11 mouse cellular contexts compared by ENCODE assay signal in the genomic region with DNA sequence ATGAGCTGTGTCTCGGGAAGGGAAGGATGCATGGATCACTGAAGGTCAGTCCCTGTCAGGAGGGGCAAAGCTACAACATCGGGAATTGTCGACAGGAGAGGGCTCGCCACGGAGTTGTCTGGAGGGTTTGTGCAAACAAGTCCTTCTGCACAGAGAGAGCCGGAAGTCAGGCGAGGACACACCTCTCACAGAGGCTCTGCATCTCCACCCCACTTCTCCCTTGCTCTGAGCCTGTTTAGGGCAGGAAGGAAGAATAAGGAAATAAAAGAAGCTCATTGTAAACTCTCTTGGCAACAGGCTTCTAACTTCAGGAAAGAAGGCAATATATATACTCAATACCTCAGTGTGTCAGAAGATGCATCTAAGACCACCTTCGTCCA.
A peak's percentile ranks its signal among the peaks of the same experiment; 100 is the strongest.
DNase-seq lines count a peak whose midpoint lies in the region; ATAC-seq and TF ChIP-seq lines count a peak whose summit lies in the region.
"Had no signal": no experiment of that assay in that cellular context is flagged by ENCODE, and none has a peak within 500 bp of the region (broad histone marks: within the 10 kb centered on the region; RNA-seq: fewer than 3 reads in every experiment).

No protein-coding gene starts in this region.

- peak overlapping the region; percentile 50 for H3K4me2 ChIP-seq in lung, embryonic 15.5 days
- peak overlapping the region; percentile 48 for H3K4me2 ChIP-seq in intestine, embryonic 16.5 days (ENCODE audit: low read depth, low read length)
- peak overlapping the region; percentile 46 for H3K4me2 ChIP-seq in stomach, postnatal 0 days (replicated peaks; ENCODE audit: low read depth)
- no peak overlapping the region for H3K4me2 ChIP-seq in forebrain, postnatal 0 days (ENCODE audit: low read depth)

- no peak overlapping the region for H3K9ac ChIP-seq in lung, embryonic 15.5 days
- no peak overlapping the region for H3K9ac ChIP-seq in intestine, embryonic 16.5 days (ENCODE audit: low read depth, low read length)
- H3K9ac ChIP-seq in stomach, postnatal 0 days (ENCODE audit: low read length), result no peak overlapping the region; the same call in 1 of the 2 replicates
- H3K9ac ChIP-seq in forebrain, postnatal 0 days, result no peak overlapping the region

- intact Hi-C loops in heart, postnatal 14 days (cut with DNase I), result loop anchor here (10.0 kb wide), 1 partner anchor 236 kb away; a partner anchor contains a TSS

- no peak for ATAC-seq in lung, embryonic 15.5 days (ENCODE audit: borderline replicate concordance, extremely low read depth, low FRiP score, low TSS enrichment)
- ATAC-seq in intestine, embryonic 16.5 days, result peak; percentile 76
- 0 out of 2 replicates have a peak, but pooled peaks have one; percentile 54 for ATAC-seq in stomach, postnatal 0 days (ENCODE audit: low FRiP score, low TSS enrichment)
- no peak for ATAC-seq in forebrain, postnatal 0 days

- 49% methylated on average over 8 of the region's 8 CpGs for WGBS in heart, embryonic 10.5 days
- WGBS in lung, embryonic 15.5 days, result 10% methylated on average over 8 of the region's 8 CpGs
- WGBS in intestine, embryonic 16.5 days, result 27% methylated on average over 8 of the region's 8 CpGs
- 22% methylated on average over 8 of the region's 8 CpGs for WGBS in stomach, postnatal 0 days
- 79% methylated on average over 8 of the region's 8 CpGs for WGBS in forebrain, postnatal 0 days

- no peaks in the 10 kb centered on the region for H3K4me1 ChIP-seq in heart, embryonic 10.5 days
- H3K4me1 ChIP-seq in lung, embryonic 15.5 days, result peaks cover 15% of the 10 kb centered on the region
- H3K4me1 ChIP-seq in intestine, embryonic 16.5 days (ENCODE audit: control insufficient read depth, insufficient read depth, low read length), result peaks cover 12% of the 10 kb centered on the region; the same call in 1 of the 2 replicates
- H3K4me1 ChIP-seq in stomach, postnatal 0 days (replicated peaks; ENCODE audit: control insufficient read depth, insufficient read depth), result no peaks in the 10 kb centered on the region
- no peaks in the 10 kb centered on the region for H3K4me1 ChIP-seq in forebrain, postnatal 0 days (ENCODE audit: insufficient read depth)
- H3K4me1 ChIP-seq: megakaryocyte, embryonic 14.5 days had no signal

- H3K9me3 ChIP-seq in heart, embryonic 10.5 days, result no peaks in the 10 kb centered on the region
- no peaks in the 10 kb centered on the region for H3K9me3 ChIP-seq in lung, embryonic 15.5 days
- no peaks in the 10 kb centered on the region for H3K9me3 ChIP-seq in intestine, embryonic 16.5 days (ENCODE audit: control insufficient read depth, low read length)
- no peaks in the 10 kb centered on the region for H3K9me3 ChIP-seq in stomach, postnatal 0 days (ENCODE audit: control insufficient read depth, low read length)
- H3K9me3 ChIP-seq in forebrain, postnatal 0 days (ENCODE audit: low read length), result no peaks in the 10 kb centered on the region

- TF ChIP-seq EP300 in stomach, postnatal 0 days (optimal IDR thresholded peaks at IDR 0.05), result no peak

- no peak for DNase-seq in heart, embryonic 10.5 days (ENCODE audit: low spot score)
- no peak for DNase-seq in heart, postnatal 14 days
- DNase-seq in lung, postnatal 25 days (ENCODE audit: low spot score), result no peak
- DNase-seq in stomach, postnatal 0 days (ENCODE audit: low spot score), result peak; percentile 27
- no peak for DNase-seq in frontal cortex, postnatal 10 days (ENCODE audit: low spot score in 2 of 2)
- no peak for DNase-seq in forebrain, postnatal 0 days
- DNase-seq: gastrocnemius, postnatal 36 days; kidney, postnatal 36 days had no signal

- H3K36me3 ChIP-seq in heart, embryonic 10.5 days, result no peaks in the 10 kb centered on the region
- H3K36me3 ChIP-seq in lung, embryonic 15.5 days, result no peaks in the 10 kb centered on the region
- no peaks in the 10 kb centered on the region for H3K36me3 ChIP-seq in intestine, embryonic 16.5 days (ENCODE audit: control insufficient read depth, insufficient read depth, low read length)
- H3K36me3 ChIP-seq in stomach, postnatal 0 days (ENCODE audit: control insufficient read depth, insufficient read depth, low read length), result no peaks in the 10 kb centered on the region
- H3K36me3 ChIP-seq in forebrain, postnatal 0 days (ENCODE audit: insufficient read depth), result no peaks in the 10 kb centered on the region

- no peak overlapping the region for H3K27ac ChIP-seq in heart, embryonic 10.5 days
- no peak overlapping the region for H3K27ac ChIP-seq in lung, embryonic 15.5 days
- H3K27ac ChIP-seq in intestine, embryonic 16.5 days (ENCODE audit: low read length), result no peak overlapping the region
- no peak overlapping the region for H3K27ac ChIP-seq in stomach, postnatal 0 days (replicated peaks)
- H3K27ac ChIP-seq in forebrain, postnatal 0 days (ENCODE audit: low read depth, low read length), result no peak overlapping the region

- H3K4me3 ChIP-seq in heart, embryonic 10.5 days, result peak overlapping the region; percentile 16; the same call in 1 of the 2 replicates
- 0 out of 2 replicates have a peak overlapping the region, but pooled peaks have one; percentile 9 for H3K4me3 ChIP-seq in lung, embryonic 15.5 days
- peak overlapping the region; percentile 24 for H3K4me3 ChIP-seq in intestine, embryonic 16.5 days (ENCODE audit: low read length)
- peak overlapping the region; percentile 12; the same call in 1 of the 2 replicates for H3K4me3 ChIP-seq in stomach, postnatal 0 days (ENCODE audit: low read depth, low read length)
- H3K4me3 ChIP-seq in forebrain, postnatal 0 days (ENCODE audit: low read depth, low read length), result no peak overlapping the region
- H3K4me3 ChIP-seq: megakaryocyte, embryonic 14.5 days had no signal

- TF ChIP-seq CTCF in stomach, postnatal 0 days (IDR thresholded peaks at IDR 0.05; ENCODE audit: low read depth), result no peak
- no peak for TF ChIP-seq CTCF in forebrain, postnatal 0 days (IDR thresholded peaks at IDR 0.05; ENCODE audit: low read depth)

- no peaks in the 10 kb centered on the region for H3K27me3 ChIP-seq in heart, embryonic 10.5 days (ENCODE audit: insufficient read depth, poor library complexity, severe bottlenecking)
- no peaks in the 10 kb centered on the region for H3K27me3 ChIP-seq in lung, embryonic 15.5 days
- no peaks in the 10 kb centered on the region for H3K27me3 ChIP-seq in intestine, embryonic 16.5 days (replicated peaks; ENCODE audit: control insufficient read depth, insufficient read depth, low read length)
- no peaks in the 10 kb centered on the region for H3K27me3 ChIP-seq in stomach, postnatal 0 days (ENCODE audit: control insufficient read depth, insufficient read depth, low read length)
- no peaks in the 10 kb centered on the region for H3K27me3 ChIP-seq in forebrain, postnatal 0 days (ENCODE audit: insufficient read depth, low read length)
- H3K27me3 ChIP-seq: megakaryocyte, embryonic 14.5 days had no signal

Comparison
In these comparisons a context has a peak if more than half of its experiments do, and no peak if none do; other contexts are left out.
1. ATAC-seq: peak in intestine, embryonic 16.5 days (single experiment) and stomach, postnatal 0 days (single experiment); none in lung, embryonic 15.5 days (single experiment) and forebrain, postnatal 0 days (single experiment).